Mouse (Mus musculus): ENCODE results near the gene Syne2. TPM values are rescaled to one million over a fixed set of nuclear protein-coding genes. Genes with fewer than 3 reads are reported as not detected.

Gene Syne2
- polyA plus RNA-seq, 1 experiment from 2014 or later = 64.1 TPM

- ATAC-seq (replicated peaks; ENCODE audit: insufficient number of reproducible peaks, low FRiP score, low TSS enrichment) = no peak
- H3K36me3 ChIP-seq (ENCODE audit: control insufficient read depth, insufficient read depth, low read length) = peaks cover 19% of the 10 kb centered on the region
These were observed 70.8 kb downstream of the Syne2 start for GRCm38 (mm10) chr12:75888721-75889120.

DNA sequence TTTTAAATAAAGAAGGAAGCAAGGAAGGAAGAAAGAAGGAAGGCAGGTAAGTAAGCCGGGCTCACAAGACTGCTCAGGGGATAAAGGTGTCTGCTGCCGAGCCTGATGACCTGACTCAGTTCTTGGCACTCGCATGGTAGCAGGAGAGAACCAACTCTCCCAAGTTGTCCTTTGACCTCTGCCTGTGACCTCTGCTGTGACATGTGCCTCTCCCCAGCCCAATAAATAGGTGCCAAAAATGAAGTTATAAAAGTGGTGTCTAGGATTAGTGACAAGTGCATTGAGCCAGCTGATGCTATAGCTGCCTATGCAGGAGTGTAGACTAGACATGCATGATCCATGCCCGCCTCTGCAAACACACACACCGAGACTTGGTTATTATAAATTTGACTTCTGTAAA, 73.3 kb downstream of the Syne2 start:
- Histone ChIP-seq H3K9ac (ENCODE audit: low read depth, low read length) (no peak overlapping the region), H3K27ac (ENCODE audit: low read depth, low read length) (no peak overlapping the region), H3K4me1 (ENCODE audit: control insufficient read depth, insufficient read depth, low read length) (no peaks in the 10 kb centered on the region), H3K9me3 (replicated peaks; ENCODE audit: control insufficient read depth, low read length) (no peaks in the 10 kb centered on the region), H3K36me3 (ENCODE audit: control insufficient read depth, insufficient read depth, low read length) (peaks cover 17% of the 10 kb centered on the region), H3K4me3 (ENCODE audit: low read depth, low read length) (no peak overlapping the region), H3K27me3 (ENCODE audit: control insufficient read depth, insufficient read depth, low read length) (no peaks in the 10 kb centered on the region), H3K4me2 (no peak overlapping the region)
- WGBS (ENCODE audit: insufficient replicate concordance) = 88% methylated on average over 5 of the region's 5 CpGs
- no peak for ATAC-seq (replicated peaks; ENCODE audit: insufficient number of reproducible peaks, low FRiP score, low TSS enrichment)

More at GRCm38 (mm10) chr12:75888721-75889120, 70.8 kb downstream of the Syne2 start:
- H3K4me2 ChIP-seq = no peak overlapping the region
- H3K27ac ChIP-seq (ENCODE audit: low read depth, low read length) = no peak overlapping the region
- H3K9me3 ChIP-seq (replicated peaks; ENCODE audit: control insufficient read depth, low read length) = no peaks in the 10 kb centered on the region
- H3K27me3 ChIP-seq (ENCODE audit: control insufficient read depth, insufficient read depth, low read length) = no peaks in the 10 kb centered on the region
- 85% methylated on average over 12 of the region's 12 CpGs for WGBS (ENCODE audit: insufficient replicate concordance)
- H3K4me1 ChIP-seq (ENCODE audit: control insufficient read depth, insufficient read depth, low read length) = no peaks in the 10 kb centered on the region
- no peak overlapping the region for H3K4me3 ChIP-seq (ENCODE audit: low read depth, low read length)
- no peak overlapping the region for H3K9ac ChIP-seq (ENCODE audit: low read depth, low read length)

- Histone ChIP-seq H3K4me1 (ENCODE audit: control insufficient read depth, insufficient read depth, low read length) (no peaks in the 10 kb centered on the region), H3K27ac (ENCODE audit: low read depth, low read length) (no peak overlapping the region), H3K4me3 (ENCODE audit: low read depth, low read length) (no peak overlapping the region), H3K36me3 (ENCODE audit: control insufficient read depth, insufficient read depth, low read length) (peaks cover 18% of the 10 kb centered on the region), H3K4me2 (no peak overlapping the region), H3K27me3 (ENCODE audit: control insufficient read depth, insufficient read depth, low read length) (no peaks in the 10 kb centered on the region), H3K9ac (ENCODE audit: low read depth, low read length) (no peak overlapping the region), H3K9me3 (replicated peaks; ENCODE audit: control insufficient read depth, low read length) (no peaks in the 10 kb centered on the region)
- WGBS (ENCODE audit: insufficient replicate concordance) = 65% methylated on average over 5 of the region's 5 CpGs
- ATAC-seq (replicated peaks; ENCODE audit: insufficient number of reproducible peaks, low FRiP score, low TSS enrichment) = no peak
These were observed 75.5 kb downstream of the Syne2 start for GRCm38 (mm10) chr12:75893392-75893791.

DNA sequence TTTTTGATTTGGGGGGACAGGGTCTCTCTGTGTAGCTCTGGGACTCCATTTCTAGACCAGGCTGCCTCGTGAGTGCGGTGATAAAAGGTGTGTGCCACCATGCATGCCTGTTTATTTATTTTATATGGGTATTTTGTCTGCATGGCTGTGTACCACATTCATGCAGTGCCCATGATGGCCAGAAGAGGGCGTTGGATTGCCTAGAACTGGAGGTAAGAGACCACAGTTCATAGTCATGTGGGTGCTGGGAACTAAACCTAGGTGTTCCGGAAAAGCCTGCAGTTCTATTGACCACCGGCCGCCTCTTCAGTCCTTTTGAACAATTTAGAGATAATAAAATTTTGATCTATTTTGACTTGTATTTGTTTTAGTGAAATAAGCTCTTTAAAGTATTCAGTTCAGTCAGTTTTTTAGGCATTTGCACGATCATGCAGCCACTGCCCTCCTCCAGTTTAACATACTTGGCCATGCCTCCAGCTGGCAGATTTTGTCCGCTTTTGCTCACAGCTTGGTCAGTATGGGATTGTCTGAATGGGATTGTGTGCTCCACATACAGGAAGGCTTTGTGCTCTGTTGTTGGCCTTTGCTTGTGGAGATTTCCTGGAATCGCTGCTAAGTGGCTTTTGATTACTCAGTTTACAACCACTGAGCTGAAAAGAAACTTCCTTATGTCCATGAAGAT, 76.5 kb downstream of the Syne2 start:
- 79% methylated on average over 9 of the region's 9 CpGs for WGBS (ENCODE audit: insufficient replicate concordance)
- Histone ChIP-seq H3K27ac (ENCODE audit: low read depth, low read length) (no peak overlapping the region), H3K27me3 (ENCODE audit: control insufficient read depth, insufficient read depth, low read length) (no peaks in the 10 kb centered on the region), H3K4me1 (ENCODE audit: control insufficient read depth, insufficient read depth, low read length) (no peaks in the 10 kb centered on the region), H3K4me3 (ENCODE audit: low read depth, low read length) (no peak overlapping the region), H3K9ac (ENCODE audit: low read depth, low read length) (no peak overlapping the region), H3K36me3 (ENCODE audit: control insufficient read depth, insufficient read depth, low read length) (peaks cover 23% of the 10 kb centered on the region), H3K9me3 (replicated peaks; ENCODE audit: control insufficient read depth, low read length) (no peaks in the 10 kb centered on the region), H3K4me2 (no peak overlapping the region)
- ATAC-seq (replicated peaks; ENCODE audit: insufficient number of reproducible peaks, low FRiP score, low TSS enrichment) = no peak

DNA sequence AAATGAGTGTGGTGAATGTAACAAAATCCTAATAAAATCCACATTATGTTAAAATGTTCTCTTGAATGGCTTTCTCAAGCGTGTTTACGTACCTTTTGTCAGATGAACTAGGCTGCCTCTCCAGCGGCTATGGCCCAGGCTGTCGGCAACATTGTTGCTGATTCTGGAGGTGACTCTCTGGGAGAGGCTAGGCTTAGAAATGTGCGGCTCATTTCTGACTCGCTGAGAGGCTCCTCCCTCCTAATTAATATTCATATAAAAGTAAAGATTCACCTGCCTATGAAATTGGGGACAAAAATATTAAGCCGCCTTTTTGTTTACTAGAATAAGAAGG, 77.0 kb downstream of the Syne2 start:
- 80% methylated on average over 7 of the region's 7 CpGs for WGBS (ENCODE audit: insufficient replicate concordance)

GRCm38 (mm10) chr12:75897793-75898192, 79.9 kb downstream of the Syne2 start:
- Histone ChIP-seq H3K4me1 (ENCODE audit: control insufficient read depth, insufficient read depth, low read length) (no peaks in the 10 kb centered on the region), H3K4me2 (no peak overlapping the region), H3K9ac (ENCODE audit: low read depth, low read length) (no peak overlapping the region), H3K27me3 (ENCODE audit: control insufficient read depth, insufficient read depth, low read length) (no peaks in the 10 kb centered on the region), H3K27ac (ENCODE audit: low read depth, low read length) (no peak overlapping the region), H3K36me3 (ENCODE audit: control insufficient read depth, insufficient read depth, low read length) (peaks cover 18% of the 10 kb centered on the region), H3K4me3 (ENCODE audit: low read depth, low read length) (no peak overlapping the region), H3K9me3 (replicated peaks; ENCODE audit: control insufficient read depth, low read length) (no peaks in the 10 kb centered on the region)
- no peak for ATAC-seq (replicated peaks; ENCODE audit: insufficient number of reproducible peaks, low FRiP score, low TSS enrichment)
- WGBS (ENCODE audit: insufficient replicate concordance) = 76% methylated on average over 7 of the region's 7 CpGs

More for the DNA sequence above, 77.0 kb downstream of the Syne2 start:
- no peak overlapping the region for H3K9ac ChIP-seq (ENCODE audit: low read depth, low read length)
- H3K9me3 ChIP-seq (replicated peaks; ENCODE audit: control insufficient read depth, low read length) = no peaks in the 10 kb centered on the region
- no peak for ATAC-seq (replicated peaks; ENCODE audit: insufficient number of reproducible peaks, low FRiP score, low TSS enrichment)
- H3K36me3 ChIP-seq (ENCODE audit: control insufficient read depth, insufficient read depth, low read length) = peaks cover 23% of the 10 kb centered on the region
- H3K4me1 ChIP-seq (ENCODE audit: control insufficient read depth, insufficient read depth, low read length) = no peaks in the 10 kb centered on the region
- H3K27me3 ChIP-seq (ENCODE audit: control insufficient read depth, insufficient read depth, low read length) = no peaks in the 10 kb centered on the region
- H3K4me2 ChIP-seq = no peak overlapping the region
- H3K4me3 ChIP-seq (ENCODE audit: low read depth, low read length) = no peak overlapping the region
- no peak overlapping the region for H3K27ac ChIP-seq (ENCODE audit: low read depth, low read length)

DNA sequence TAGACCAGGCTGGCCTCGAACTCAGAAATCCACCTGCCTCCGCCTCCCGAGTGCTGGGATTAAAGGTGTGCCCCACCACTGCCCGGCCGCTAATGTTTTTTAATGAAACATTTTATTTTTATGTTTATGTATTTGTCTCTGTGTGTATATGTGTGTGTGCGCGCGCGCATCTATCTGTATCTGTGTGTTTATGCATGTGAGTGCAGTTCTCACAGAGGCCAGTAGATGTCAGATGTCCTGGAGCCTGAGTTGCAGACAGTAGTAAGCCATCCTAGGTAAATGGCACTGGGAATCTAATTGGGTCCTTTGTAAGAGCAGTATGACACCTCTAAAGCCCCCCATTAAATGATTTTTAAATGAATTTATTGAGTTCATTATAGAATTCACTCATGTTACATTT, 83.8 kb downstream of the Syne2 start:
- Histone ChIP-seq H3K4me3 (ENCODE audit: low read depth, low read length) (no peak overlapping the region), H3K36me3 (ENCODE audit: control insufficient read depth, insufficient read depth, low read length) (peaks cover 15% of the 10 kb centered on the region), H3K9me3 (replicated peaks; ENCODE audit: control insufficient read depth, low read length) (no peaks in the 10 kb centered on the region), H3K9ac (ENCODE audit: low read depth, low read length) (no peak overlapping the region), H3K4me2 (no peak overlapping the region), H3K27ac (ENCODE audit: low read depth, low read length) (no peak overlapping the region), H3K27me3 (ENCODE audit: control insufficient read depth, insufficient read depth, low read length) (no peaks in the 10 kb centered on the region), H3K4me1 (ENCODE audit: control insufficient read depth, insufficient read depth, low read length) (no peaks in the 10 kb centered on the region)
- no peak for ATAC-seq (replicated peaks; ENCODE audit: insufficient number of reproducible peaks, low FRiP score, low TSS enrichment)
- WGBS (ENCODE audit: insufficient replicate concordance) = 90% methylated on average over 9 of the region's 9 CpGs

- H3K27me3 ChIP-seq (ENCODE audit: control insufficient read depth, insufficient read depth, low read length) = no peaks in the 10 kb centered on the region
- no peak overlapping the region for H3K4me3 ChIP-seq (ENCODE audit: low read depth, low read length)
- ATAC-seq (replicated peaks; ENCODE audit: insufficient number of reproducible peaks, low FRiP score, low TSS enrichment) = no peak
- no peak overlapping the region for H3K27ac ChIP-seq (ENCODE audit: low read depth, low read length)
- WGBS (ENCODE audit: insufficient replicate concordance) = 86% methylated on average over 11 of the region's 11 CpGs
- no peaks in the 10 kb centered on the region for H3K4me1 ChIP-seq (ENCODE audit: control insufficient read depth, insufficient read depth, low read length)
- H3K9ac ChIP-seq (ENCODE audit: low read depth, low read length) = no peak overlapping the region
- H3K36me3 ChIP-seq (ENCODE audit: control insufficient read depth, insufficient read depth, low read length) = peaks cover 10% of the 10 kb centered on the region
- H3K9me3 ChIP-seq (replicated peaks; ENCODE audit: control insufficient read depth, low read length) = no peaks in the 10 kb centered on the region
- no peak overlapping the region for H3K4me2 ChIP-seq
These were observed 86.1 kb downstream of the Syne2 start for GRCm38 (mm10) chr12:75904068-75904467.

GRCm38 (mm10) chr12:75905304-75905703, 87.4 kb downstream of the Syne2 start:
- H3K27me3 ChIP-seq (ENCODE audit: control insufficient read depth, insufficient read depth, low read length) = no peaks in the 10 kb centered on the region
- no peak for ATAC-seq (replicated peaks; ENCODE audit: insufficient number of reproducible peaks, low FRiP score, low TSS enrichment)
- no peak overlapping the region for H3K9ac ChIP-seq (ENCODE audit: low read depth, low read length)
- H3K36me3 ChIP-seq (ENCODE audit: control insufficient read depth, insufficient read depth, low read length) = peaks cover 10% of the 10 kb centered on the region; the same call in 1 of the 2 replicates
- no peak overlapping the region for H3K4me2 ChIP-seq
- no peak overlapping the region for H3K27ac ChIP-seq (ENCODE audit: low read depth, low read length)
- H3K4me1 ChIP-seq (ENCODE audit: control insufficient read depth, insufficient read depth, low read length) = no peaks in the 10 kb centered on the region
- no peak overlapping the region for H3K4me3 ChIP-seq (ENCODE audit: low read depth, low read length)
- WGBS (ENCODE audit: insufficient replicate concordance) = 88% methylated on average over 7 of the region's 7 CpGs
- H3K9me3 ChIP-seq (replicated peaks; ENCODE audit: control insufficient read depth, low read length) = no peaks in the 10 kb centered on the region
